Mouse (Mus musculus) E14TG2a.4 (cell line): ENCODE measurements at regions not wholly inside any gene's neighbourhood (a gene's known extent, or its start where the extent isn't known, plus 50 kb on each side); places are given as distances from the start of the nearest gene placed in this dataset.

Source experiments
- H3K27me3 ChIP-seq: 2 replicates; pipeline ENCODE4 v1.6.1; 2014; ENCODE audit warnings: low read length, control low read depth; ENCODE audit not compliant: insufficient read depth
- H3K36me3 ChIP-seq: 2 replicates; pipeline ENCODE4 v1.6.1; 2014; ENCODE audit warnings: low read length, control low read depth; ENCODE audit not compliant: insufficient read depth
- H3K4me1 ChIP-seq: replicated peaks from 2 replicates; pipeline ENCODE4 v1.6.1; 2014; ENCODE audit warnings: low read depth, low read length, control low read depth
- H3K4me3 ChIP-seq: replicated peaks from 2 replicates; pipeline ENCODE4 v1.5.1; 2014; ENCODE audit warnings: mild to moderate bottlenecking, low read length
- H3K9me3 ChIP-seq: 2 replicates; pipeline ENCODE4 v1.6.1; 2014; ENCODE audit warnings: low read length, control low read depth
- CTCF ChIP-seq: conservative IDR thresholded peaks from 2 replicates; pipeline ENCODE4 v1.5.1; 2014; ENCODE audit warnings: low read length
- NANOG ChIP-seq: IDR thresholded peaks from 2 replicates; pipeline ENCODE4 v1.6.1; 2014; ENCODE audit warnings: borderline replicate concordance, low read length, mixed read lengths
- POU5F1 ChIP-seq: IDR thresholded peaks from 2 replicates; pipeline ENCODE4 v1.6.1; 2014; ENCODE audit warnings: low read length, borderline replicate concordance

DNA sequence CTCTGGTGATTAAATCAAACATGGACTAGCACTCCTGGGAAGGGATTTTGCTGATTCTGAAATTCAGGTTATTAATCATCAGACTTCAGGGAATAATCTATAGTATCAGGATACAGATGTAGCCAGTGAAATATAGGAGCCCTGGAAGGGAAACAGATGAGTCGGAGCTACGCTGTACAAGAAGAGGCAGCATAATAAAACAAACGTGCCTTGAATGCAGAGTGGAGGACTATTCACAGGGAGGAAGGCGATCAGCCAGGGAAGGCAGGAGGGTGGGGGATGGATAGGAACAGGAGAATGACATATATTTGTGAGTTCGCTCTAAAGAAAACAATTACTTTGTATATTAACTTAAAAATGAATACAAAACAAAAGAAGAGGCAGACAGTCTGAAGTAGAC, 286.6 kb upstream of the Got2 start:
- Histone ChIP-seq H3K36me3 (no peaks in the 10 kb centered on the region), H3K4me1 (no peaks in the 10 kb centered on the region), H3K4me3 (no peak overlapping the region), H3K9me3 (peaks cover 5% of the 10 kb centered on the region; the same call in 1 of the 2 replicates), H3K27me3 (no peaks in the 10 kb centered on the region)
- TF ChIP-seq POU5F1 = no peak
- TF ChIP-seq NANOG = no peak
- TF ChIP-seq CTCF = no peak

DNA sequence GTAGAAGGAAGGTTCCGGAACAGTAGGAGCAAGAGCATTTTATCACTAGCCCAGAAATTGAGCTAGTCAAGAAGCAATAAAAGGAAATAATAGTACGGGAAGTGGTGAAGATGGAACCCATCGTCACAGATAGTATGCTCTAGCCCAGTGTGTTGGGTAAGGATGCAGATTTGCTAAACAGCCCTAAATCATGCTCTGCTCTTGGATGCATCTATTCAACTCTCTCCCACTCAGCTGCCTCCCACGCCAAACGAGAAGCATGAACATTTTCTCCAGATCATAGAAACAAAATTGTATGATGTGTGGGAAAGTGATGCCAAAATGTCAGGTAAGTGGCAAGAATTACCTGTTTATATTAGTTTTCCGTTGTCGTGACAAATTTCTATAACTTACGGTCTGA, 276.6 kb upstream of the Got2 start:
- Histone ChIP-seq H3K4me1 (no peaks in the 10 kb centered on the region), H3K27me3 (no peaks in the 10 kb centered on the region), H3K36me3 (no peaks in the 10 kb centered on the region), H3K4me3 (no peak overlapping the region), H3K9me3 (no peaks in the 10 kb centered on the region)
- TF ChIP-seq NANOG (no peak), POU5F1 (no peak), CTCF (no peak)

DNA sequence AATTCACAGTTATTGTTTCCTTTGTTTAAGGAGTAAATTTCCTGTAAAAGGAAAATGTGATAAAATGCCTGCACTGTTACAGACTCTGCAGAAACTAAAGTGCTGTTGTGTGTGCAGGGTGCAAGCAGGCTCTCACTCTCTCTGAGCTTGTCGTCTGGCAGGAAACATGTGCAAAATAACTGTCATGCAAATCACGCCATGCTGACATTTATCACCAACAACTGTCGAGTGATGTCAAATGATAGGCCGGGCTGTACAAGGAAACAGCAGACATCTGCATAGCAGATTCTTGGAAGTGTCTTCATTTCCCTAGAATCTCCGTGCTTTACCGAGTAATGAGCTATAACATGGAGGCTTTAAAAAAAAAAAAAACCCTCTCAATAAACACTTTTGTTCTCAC, 271.6 kb upstream of the Got2 start:
- TF ChIP-seq CTCF = no peak
- TF ChIP-seq POU5F1 = no peak
- TF ChIP-seq NANOG = no peak
- Histone ChIP-seq H3K27me3 (no peaks in the 10 kb centered on the region), H3K9me3 (no peaks in the 10 kb centered on the region), H3K36me3 (no peaks in the 10 kb centered on the region), H3K4me3 (no peak overlapping the region), H3K4me1 (no peaks in the 10 kb centered on the region)

DNA sequence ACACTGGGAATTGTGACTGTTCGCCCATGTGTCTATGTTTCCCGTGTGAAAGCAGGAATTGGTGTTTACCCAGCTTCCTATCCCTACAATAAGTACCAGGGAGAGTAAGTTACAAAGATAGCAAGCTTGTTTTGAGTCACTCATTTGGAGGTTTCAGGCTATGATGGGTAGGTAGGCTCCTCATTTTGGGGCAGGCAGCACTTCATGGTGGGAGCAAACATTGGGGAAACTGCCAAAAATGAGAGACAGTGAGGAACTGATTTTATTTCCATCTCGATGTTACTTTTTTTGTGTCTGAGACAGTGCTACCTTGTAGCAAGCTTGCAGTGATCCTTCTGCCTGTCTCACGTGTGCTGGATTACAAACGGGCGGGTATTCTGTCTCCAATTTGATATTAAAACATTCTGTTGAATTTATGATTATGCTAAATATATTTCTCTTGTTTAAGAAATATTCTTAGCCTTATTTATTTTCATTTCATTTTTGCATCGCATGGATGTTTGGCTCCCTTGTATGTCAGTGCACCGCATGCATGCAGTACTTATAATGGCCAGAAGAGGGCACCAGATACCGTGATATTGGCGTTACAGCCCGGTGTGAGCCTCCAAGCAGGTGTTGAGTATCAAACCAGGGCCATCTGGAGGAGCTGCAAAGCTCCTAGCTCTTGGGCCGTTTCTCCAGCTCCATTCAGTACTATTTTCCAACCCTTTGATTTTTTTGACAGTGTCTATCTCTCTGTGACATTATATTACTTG, 264.3 kb upstream of the Got2 start:
- no peaks in the 10 kb centered on the region for H3K36me3 ChIP-seq
- no peak overlapping the region for H3K4me3 ChIP-seq
- H3K27me3 ChIP-seq = peaks cover 14% of the 10 kb centered on the region
- peak; percentile 95 for TF ChIP-seq CTCF
- TF ChIP-seq POU5F1 = no peak
- no peaks in the 10 kb centered on the region for H3K9me3 ChIP-seq
- no peaks in the 10 kb centered on the region for H3K4me1 ChIP-seq

DNA sequence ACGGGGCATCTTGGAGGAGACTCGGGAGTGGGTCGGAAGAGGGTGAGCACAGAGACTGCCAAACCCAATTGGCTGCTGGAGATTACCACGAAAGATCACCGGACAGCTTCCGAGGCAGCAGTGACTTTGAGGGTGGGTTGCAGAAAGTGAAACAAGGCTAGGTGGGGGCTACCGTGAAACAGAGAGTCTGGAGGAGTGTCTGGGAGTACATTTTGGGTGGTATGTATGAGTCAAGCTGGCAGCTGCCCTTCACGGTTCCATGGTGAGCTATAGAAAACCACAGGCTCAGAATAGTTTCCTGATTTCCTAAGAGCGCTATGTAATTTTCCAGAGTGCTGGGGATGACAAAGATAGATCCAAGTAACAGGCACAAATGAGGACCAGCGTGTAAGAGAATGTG, 263.7 kb upstream of the Got2 start:
- no peak for TF ChIP-seq NANOG
- no peak for TF ChIP-seq POU5F1
- no peak for TF ChIP-seq CTCF
- no peak overlapping the region for H3K4me3 ChIP-seq

DNA sequence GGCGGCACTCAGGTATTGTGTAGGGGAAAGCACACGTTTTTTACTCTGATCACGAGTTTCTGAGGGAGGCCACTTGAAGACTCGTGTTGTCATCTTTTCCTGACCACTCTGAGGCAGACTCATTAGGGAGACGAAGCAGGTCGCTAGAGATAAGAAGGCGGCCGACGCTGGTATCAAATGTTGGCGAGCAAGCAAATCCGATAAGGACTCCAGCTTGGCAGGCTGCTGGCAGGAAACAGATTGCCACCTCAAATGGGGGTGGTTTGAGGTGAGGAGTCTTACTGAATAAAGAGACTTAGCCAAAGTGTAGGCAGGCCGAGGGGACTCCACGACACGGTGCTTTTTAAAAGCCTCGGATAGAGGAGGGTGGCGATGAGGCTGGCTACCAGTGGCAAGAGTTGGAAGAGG, 262.7 kb upstream of the Got2 start:
- no peaks in the 10 kb centered on the region for H3K9me3 ChIP-seq
- H3K36me3 ChIP-seq = no peaks in the 10 kb centered on the region
- H3K4me1 ChIP-seq = no peaks in the 10 kb centered on the region
- H3K4me3 ChIP-seq = no peak overlapping the region
- peaks cover 14% of the 10 kb centered on the region for H3K27me3 ChIP-seq
- TF ChIP-seq POU5F1 (no peak), CTCF (no peak), NANOG (no peak)

More for the DNA sequence above, 263.7 kb upstream of the Got2 start:
- no peaks in the 10 kb centered on the region for H3K36me3 ChIP-seq
- H3K9me3 ChIP-seq = no peaks in the 10 kb centered on the region
- H3K4me1 ChIP-seq = no peaks in the 10 kb centered on the region
- H3K27me3 ChIP-seq = peaks cover 14% of the 10 kb centered on the region

DNA sequence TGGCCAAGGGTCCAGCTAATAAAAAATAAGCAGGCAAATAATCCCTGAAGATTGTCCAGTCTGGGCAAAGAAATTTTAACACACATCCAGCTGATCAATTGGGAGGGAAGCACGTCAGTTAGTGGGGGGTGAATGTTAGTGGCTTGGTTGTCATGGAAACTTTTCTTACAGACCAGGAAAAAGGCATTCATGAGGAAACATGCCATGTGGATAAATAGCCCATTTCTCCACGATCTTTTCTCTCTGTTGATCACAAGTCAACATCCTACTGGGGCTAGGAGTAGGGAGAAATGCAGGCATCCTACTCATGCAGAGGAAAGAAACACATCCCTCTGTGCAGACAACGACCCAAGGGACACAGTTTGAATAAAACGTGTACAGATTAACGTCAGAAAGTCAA, 243.8 kb upstream of the Got2 start:
- TF ChIP-seq CTCF (no peak), POU5F1 (no peak)
- Histone ChIP-seq H3K36me3 (no peaks in the 10 kb centered on the region), H3K27me3 (no peaks in the 10 kb centered on the region), H3K4me3 (no peak overlapping the region), H3K9me3 (no peaks in the 10 kb centered on the region), H3K4me1 (no peaks in the 10 kb centered on the region)

DNA sequence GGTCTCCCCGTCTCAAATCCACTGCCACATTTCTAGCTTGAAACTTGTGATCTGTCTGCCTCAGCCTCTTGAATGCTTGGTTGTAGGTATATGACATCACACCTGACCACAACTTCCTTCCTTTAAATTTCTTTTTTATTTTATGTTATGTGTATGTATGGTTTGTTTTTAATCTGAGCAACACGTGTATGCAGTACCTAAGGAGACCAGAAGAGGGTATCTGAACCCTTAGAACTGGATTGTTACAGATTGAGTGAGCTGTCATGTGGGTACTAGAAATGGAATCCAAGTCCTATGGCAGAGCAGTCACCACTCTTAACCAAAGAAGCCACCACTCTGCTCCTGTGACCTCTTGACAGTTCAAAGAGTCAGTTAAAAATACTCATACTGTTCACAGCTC, 240.0 kb upstream of the Got2 start:
- Histone ChIP-seq H3K4me3 (no peak overlapping the region), H3K27me3 (no peaks in the 10 kb centered on the region), H3K36me3 (no peaks in the 10 kb centered on the region), H3K4me1 (no peaks in the 10 kb centered on the region), H3K9me3 (peaks cover 4% of the 10 kb centered on the region; the same call in 1 of the 2 replicates)
- no peak for TF ChIP-seq NANOG
- peak; percentile 57 for TF ChIP-seq CTCF

DNA sequence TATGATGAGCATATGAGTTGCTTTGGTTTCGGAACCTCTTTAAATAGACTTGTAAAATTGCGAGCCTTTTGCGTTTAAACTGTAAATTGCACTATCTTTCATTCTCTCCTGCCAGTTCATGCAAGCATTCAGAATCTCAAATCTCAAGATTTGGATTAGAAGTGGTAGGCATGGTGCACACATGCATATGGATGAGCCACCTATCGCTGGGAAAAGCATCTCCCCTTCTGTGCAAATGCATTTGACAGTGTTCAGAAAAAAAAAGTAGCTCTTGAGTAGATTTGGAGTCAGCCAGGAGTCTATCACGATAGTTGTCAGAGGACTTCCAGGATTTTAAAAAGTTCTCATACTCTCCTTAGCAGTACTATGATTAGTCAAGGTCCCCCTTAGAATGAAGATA, 212.5 kb upstream of the Got2 start:
- Histone ChIP-seq H3K27me3 (no peaks in the 10 kb centered on the region), H3K9me3 (no peaks in the 10 kb centered on the region), H3K4me3 (no peak overlapping the region), H3K36me3 (no peaks in the 10 kb centered on the region), H3K4me1 (no peaks in the 10 kb centered on the region)
- TF ChIP-seq CTCF (no peak), NANOG (no peak), POU5F1 (no peak)
